Mouse (Mus musculus) liver, postnatal 0 days (tissue): ENCODE results near the gene Supt4a. TPM values are rescaled to one million over a fixed set of nuclear protein-coding genes. Genes with fewer than 3 reads are reported as not detected.

Source experiments
- ATAC-seq: fragments of 200-750 bp; cut with Nextera tagmentation; 2 replicates; pipeline ENCODE4 v1.8.0; 2017; ENCODE audit warnings: mild to moderate bottlenecking, moderate library complexity
- DNase-seq: peaks from one replicate; pipeline ENCODE4 v3.0.0-alpha.2; 2016
- H3K27ac ChIP-seq: fragments of 300-500 bp; sonication (generic); 2 replicates; pipeline ENCODE4 v1.5.1; 2014; ENCODE audit warnings: antibody characterized with exemption, moderate library complexity, mild to moderate bottlenecking, low read depth
- H3K27me3 ChIP-seq: fragments of 300-500 bp; sonication (generic); 2 replicates; pipeline ENCODE4 v1.6.1; 2014; ENCODE audit warnings: low read length, control low read depth, mixed read lengths; ENCODE audit not compliant: insufficient read depth
- H3K36me3 ChIP-seq: fragments of 300-500 bp; sonication (generic); replicated peaks from 2 replicates; pipeline ENCODE4 v1.6.1; 2014; ENCODE audit warnings: mild to moderate bottlenecking, control low read depth, low read length, moderate library complexity, mixed read lengths; ENCODE audit not compliant: insufficient read depth
- H3K4me1 ChIP-seq: fragments of 300-500 bp; sonication (generic); 2 replicates; pipeline ENCODE4 v1.6.1; 2014; ENCODE audit warnings: antibody characterized with exemption, mild to moderate bottlenecking, control low read depth; ENCODE audit not compliant: insufficient read depth
- H3K4me2 ChIP-seq: fragments of 300-500 bp; sonication (generic); 2 replicates; pipeline ENCODE4 v1.6.1; 2014; ENCODE audit warnings: low read depth, mild to moderate bottlenecking, low read length, moderate library complexity, mixed read lengths
- H3K4me3 ChIP-seq: fragments of 300-500 bp; sonication (generic); 2 replicates; pipeline ENCODE4 v1.5.1; 2014; ENCODE audit warnings: low read depth, low read length
- H3K9ac ChIP-seq: fragments of 300-500 bp; sonication (generic); replicated peaks from 2 replicates; pipeline ENCODE4 v1.6.1; 2014; ENCODE audit warnings: mild to moderate bottlenecking, moderate library complexity
- H3K9me3 ChIP-seq: fragments of 300-500 bp; sonication (generic); 2 replicates; pipeline ENCODE4 v1.6.1; 2016; ENCODE audit warnings: mild to moderate bottlenecking, control low read depth, low read length, mixed read lengths
- CTCF ChIP-seq: sonication (generic); IDR thresholded peaks from 2 replicates; pipeline ENCODE4 v1.5.1; 2016; ENCODE audit warnings: antibody characterized with exemption, low read depth
- EP300 ChIP-seq: IDR thresholded peaks from 2 replicates; pipeline ENCODE4 v1.6.1; 2016; ENCODE audit warnings: antibody characterized with exemption, low read depth, mild to moderate bottlenecking
- WGBS: fragments of 180-500 bp; shearing (Covaris S2); extraction: QIAGEN DNeasy Blood & Tissue Kit; methylation state at CpG from one replicate; pipeline ENCODE4 v1.1.7; 2014; ENCODE audit not compliant: insufficient replicate concordance; 5-methylcytosine and 5-hydroxymethylcytosine counted together
- polyA plus RNA-seq: library from polyadenylated mRNA; unstranded; fragments of >200 nt; fragmentation: Nextera tagmentation; extraction: Ambion mirVana; gene quantifications from 2 replicates; pipeline ENCODE4 v1.2.1, GENCODE M21; 2015

The Supt4a gene
- polyA plus RNA-seq, 1 experiment from 2014 or later = 120 TPM

- no peaks in the 10 kb centered on the region for H3K9me3 ChIP-seq
- H3K4me3 ChIP-seq = peak overlapping the region; percentile 93
- H3K27ac ChIP-seq = peak overlapping the region; percentile 82
- TF ChIP-seq CTCF (no peak), EP300 (peak; percentile 60)
- H3K27me3 ChIP-seq = no peaks in the 10 kb centered on the region
- H3K4me2 ChIP-seq = peak overlapping the region; percentile 80
- 2% methylated on average over 31 of the region's 31 CpGs for WGBS
- peak overlapping the region; percentile 60 for H3K9ac ChIP-seq
- peak; percentile 80 for DNase-seq
- H3K36me3 ChIP-seq = peaks cover 35% of the 10 kb centered on the region
- peaks cover 33% of the 10 kb centered on the region for H3K4me1 ChIP-seq
- peak; percentile 69 for ATAC-seq
These were observed 661 bp upstream of the Supt4a start for GRCm38 (mm10) chr11:87736647-87737134.

GRCm38 (mm10) chr11:87743691-87744090, 6.3 kb downstream of the Supt4a start:
- Histone ChIP-seq H3K4me1 (peaks cover 17% of the 10 kb centered on the region), H3K4me2 (no peak overlapping the region), H3K9me3 (no peaks in the 10 kb centered on the region), H3K27ac (no peak overlapping the region), H3K9ac (no peak overlapping the region), H3K4me3 (no peak overlapping the region), H3K36me3 (peaks cover 61% of the 10 kb centered on the region), H3K27me3 (no peaks in the 10 kb centered on the region)
- ATAC-seq (no peak), DNase-seq (no peak)
- TF ChIP-seq EP300 (no peak), CTCF (no peak)
- 91% methylated on average over 3 of the region's 3 CpGs for WGBS

- Histone ChIP-seq H3K36me3 (peaks cover 50% of the 10 kb centered on the region), H3K9ac (no peak overlapping the region; the same call in 1 of the 2 replicates), H3K4me1 (peaks cover 23% of the 10 kb centered on the region), H3K27ac (peak overlapping the region; percentile 76), H3K27me3 (no peaks in the 10 kb centered on the region), H3K4me3 (no peak overlapping the region), H3K9me3 (no peaks in the 10 kb centered on the region), H3K4me2 (no peak overlapping the region)
- TF ChIP-seq EP300 = 0 out of 2 replicates have a peak, but pooled peaks have one; percentile 12
- no peak for TF ChIP-seq CTCF
- WGBS = 43% methylated on average over 4 of the region's 4 CpGs
- DNase-seq = peak; percentile 32
- no peak for ATAC-seq
These were observed 7.6 kb downstream of the Supt4a start for GRCm38 (mm10) chr11:87744964-87745363.

GRCm38 (mm10) chr11:87745632-87746555, 8.5 kb downstream of the Supt4a start:
- no peak for ATAC-seq
- peak overlapping the region; percentile 76 for H3K27ac ChIP-seq

GRCm38 (mm10) chr11:87747312-87747711, 10.0 kb downstream of the Supt4a start:
- ATAC-seq = no peak
- no peak overlapping the region for H3K4me2 ChIP-seq
- H3K27me3 ChIP-seq = no peaks in the 10 kb centered on the region
- peaks cover 27% of the 10 kb centered on the region for H3K36me3 ChIP-seq
- H3K9me3 ChIP-seq = no peaks in the 10 kb centered on the region
- no peak overlapping the region for H3K27ac ChIP-seq
- WGBS = 85% methylated on average over 4 of the region's 5 CpGs
- peaks cover 43% of the 10 kb centered on the region for H3K4me1 ChIP-seq
- no peak overlapping the region for H3K9ac ChIP-seq
- H3K4me3 ChIP-seq = no peak overlapping the region
- no peak for DNase-seq
- TF ChIP-seq CTCF (no peak), EP300 (no peak)

More at GRCm38 (mm10) chr11:87745632-87746555, 8.5 kb downstream of the Supt4a start:
- TF ChIP-seq EP300 (no peak), CTCF (no peak)
- H3K36me3 ChIP-seq = peaks cover 40% of the 10 kb centered on the region
- H3K9ac ChIP-seq = no peak overlapping the region
- H3K4me3 ChIP-seq = no peak overlapping the region
- H3K9me3 ChIP-seq = no peaks in the 10 kb centered on the region
- H3K4me1 ChIP-seq = peaks cover 29% of the 10 kb centered on the region
- H3K27me3 ChIP-seq = no peaks in the 10 kb centered on the region
- no peak overlapping the region for H3K4me2 ChIP-seq
- 77% methylated on average over 9 of the region's 9 CpGs for WGBS
- DNase-seq = peak; percentile 13

- H3K27me3 ChIP-seq = no peaks in the 10 kb centered on the region
- no peak overlapping the region for H3K4me3 ChIP-seq
- DNase-seq (no peak), ATAC-seq (no peak)
- peak overlapping the region; percentile 77 for H3K4me2 ChIP-seq
- no peaks in the 10 kb centered on the region for H3K9me3 ChIP-seq
- peaks cover 47% of the 10 kb centered on the region for H3K4me1 ChIP-seq
- peaks cover 23% of the 10 kb centered on the region for H3K36me3 ChIP-seq
- 88% methylated on average over 7 of the region's 7 CpGs for WGBS
- peak overlapping the region; percentile 76 for H3K9ac ChIP-seq
- TF ChIP-seq CTCF (no peak), EP300 (no peak)
- peak overlapping the region; percentile 99 for H3K27ac ChIP-seq
These were observed 10.4 kb downstream of the Supt4a start for GRCm38 (mm10) chr11:87747716-87748115.
